Mouse (Mus musculus): ENCODE measurements around the gene Aldh3b3. TPM values are rescaled to one million over a fixed set of nuclear protein-coding genes. Genes with fewer than 3 reads are reported as not detected.

Gene Aldh3b3
- polyA plus RNA-seq, 1 experiment from 2014 or later, result 0.04 TPM

DNA sequence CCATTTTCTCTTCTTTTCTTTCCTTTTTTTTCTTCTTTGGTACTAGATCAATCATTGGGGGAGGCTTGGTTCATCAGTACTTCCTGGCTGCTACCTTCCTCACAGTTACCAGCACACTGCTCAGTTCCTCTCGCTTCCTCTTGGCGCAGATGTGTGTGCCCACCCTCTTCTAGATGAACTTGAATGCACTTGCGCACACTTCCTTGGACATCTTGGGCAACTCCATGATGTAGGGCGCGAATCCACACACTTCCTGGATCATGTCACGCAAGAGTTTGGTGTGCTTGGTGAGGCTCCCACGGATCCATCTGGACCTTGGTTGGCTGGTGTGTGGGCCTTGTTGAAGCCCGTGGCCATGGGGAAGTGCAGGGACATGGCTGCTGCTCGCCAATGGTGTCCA is 26.7 kb upstream of the Aldh3b3 start:
- Histone ChIP-seq H3K4me2 (replicated peaks; ENCODE audit: low read depth, low read length) (no peak overlapping the region), H3K27ac (ENCODE audit: low read length) (no peak overlapping the region), H3K9me3 (ENCODE audit: low read length) (no peaks in the 10 kb centered on the region), H3K4me3 (ENCODE audit: low read depth, low read length) (no peak overlapping the region), H3K4me1 (ENCODE audit: insufficient read depth, low read depth, low read length) (peaks cover 24% of the 10 kb centered on the region), H3K27me3 (replicated peaks; ENCODE audit: insufficient read depth, low read length) (no peaks in the 10 kb centered on the region), H3K36me3 (ENCODE audit: insufficient read depth, low read length) (no peaks in the 10 kb centered on the region), H3K9ac (replicated peaks; ENCODE audit: low read depth) (no peak overlapping the region)
- TF ChIP-seq CTCF (IDR thresholded peaks at IDR 0.05) (no peak), EP300 (IDR thresholded peaks at IDR 0.05) (no peak)
- ATAC-seq (no peak), DNase-seq (ENCODE audit: low spot score) (no peak)
- 91% methylated on average over 9 of the region's 9 CpGs for WGBS

DNA sequence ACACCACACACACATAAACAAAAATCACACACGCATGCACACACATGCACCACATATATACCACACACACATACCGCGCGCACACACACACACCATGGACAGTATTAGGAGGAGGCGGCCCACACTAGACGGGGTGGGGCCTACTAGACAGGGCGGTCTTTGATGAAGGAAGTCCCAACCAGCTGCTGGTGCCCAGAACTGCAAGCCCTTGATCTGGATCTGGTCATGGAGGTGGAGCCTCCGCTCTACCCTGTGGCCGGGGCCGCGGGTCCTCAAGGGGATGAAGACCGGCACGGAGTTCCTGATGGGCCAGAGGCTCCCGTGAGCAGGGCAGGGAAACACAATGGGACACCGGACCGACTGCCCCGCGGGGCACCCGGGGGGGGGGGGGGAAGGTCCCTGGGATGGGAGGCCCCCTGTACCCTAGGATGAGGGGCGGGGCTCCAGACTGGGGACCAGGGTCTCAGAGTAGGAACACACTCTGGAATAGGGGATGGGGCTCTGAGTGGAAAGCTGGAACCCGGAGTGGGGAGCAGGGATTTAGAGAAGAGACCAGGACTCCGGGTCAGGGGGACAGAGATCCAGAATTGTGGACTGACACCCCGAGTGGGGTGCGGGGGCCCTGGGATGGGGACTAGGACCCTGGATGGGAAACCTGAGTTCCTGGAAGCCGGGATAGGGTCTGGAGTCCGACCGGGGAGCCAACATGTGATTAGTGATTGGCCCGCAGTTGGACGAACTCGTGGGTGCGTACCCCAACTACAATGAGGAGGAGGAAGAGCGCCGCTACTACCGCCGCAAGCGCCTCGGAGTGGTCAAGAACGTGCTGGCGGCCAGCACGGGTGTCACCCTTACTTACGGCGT is 23.2 kb upstream of the Aldh3b3 start, which contains the start of gene Unc93b1:
Unc93b1 (plus strand) TSS at position 155 of the 864 bp plus-strand sequence.
- peak within 1 kb of the TSS; percentile 92 for H3K4me2 ChIP-seq (replicated peaks; ENCODE audit: low read depth, low read length)
- peak; percentile 93 for DNase-seq (ENCODE audit: low spot score)
- H3K27me3 ChIP-seq (replicated peaks; ENCODE audit: insufficient read depth, low read length), result no peaks in the 10 kb centered on the region
- WGBS, result 7% methylated on average over 40 of the region's 42 CpGs
- peak within 1 kb of the TSS; percentile 51 for H3K9ac ChIP-seq (replicated peaks; ENCODE audit: low read depth)
- TF ChIP-seq EP300 (IDR thresholded peaks at IDR 0.05), result no peak
- no peak for TF ChIP-seq CTCF (IDR thresholded peaks at IDR 0.05)
- no peaks in the 10 kb centered on the region for H3K9me3 ChIP-seq (ENCODE audit: low read length)
- H3K36me3 ChIP-seq (ENCODE audit: insufficient read depth, low read length), result no peaks in the 10 kb centered on the region
- peak; percentile 94 for ATAC-seq
- H3K4me3 ChIP-seq (ENCODE audit: low read depth, low read length), result peak within 1 kb of the TSS; percentile 55
- H3K4me1 ChIP-seq (ENCODE audit: insufficient read depth, low read depth, low read length), result peaks cover 9% of the 10 kb centered on the region; the same call in 1 of the 2 replicates
- peak within 1 kb of the TSS; percentile 47; the same call in 1 of the 2 replicates for H3K27ac ChIP-seq (ENCODE audit: low read length)

DNA sequence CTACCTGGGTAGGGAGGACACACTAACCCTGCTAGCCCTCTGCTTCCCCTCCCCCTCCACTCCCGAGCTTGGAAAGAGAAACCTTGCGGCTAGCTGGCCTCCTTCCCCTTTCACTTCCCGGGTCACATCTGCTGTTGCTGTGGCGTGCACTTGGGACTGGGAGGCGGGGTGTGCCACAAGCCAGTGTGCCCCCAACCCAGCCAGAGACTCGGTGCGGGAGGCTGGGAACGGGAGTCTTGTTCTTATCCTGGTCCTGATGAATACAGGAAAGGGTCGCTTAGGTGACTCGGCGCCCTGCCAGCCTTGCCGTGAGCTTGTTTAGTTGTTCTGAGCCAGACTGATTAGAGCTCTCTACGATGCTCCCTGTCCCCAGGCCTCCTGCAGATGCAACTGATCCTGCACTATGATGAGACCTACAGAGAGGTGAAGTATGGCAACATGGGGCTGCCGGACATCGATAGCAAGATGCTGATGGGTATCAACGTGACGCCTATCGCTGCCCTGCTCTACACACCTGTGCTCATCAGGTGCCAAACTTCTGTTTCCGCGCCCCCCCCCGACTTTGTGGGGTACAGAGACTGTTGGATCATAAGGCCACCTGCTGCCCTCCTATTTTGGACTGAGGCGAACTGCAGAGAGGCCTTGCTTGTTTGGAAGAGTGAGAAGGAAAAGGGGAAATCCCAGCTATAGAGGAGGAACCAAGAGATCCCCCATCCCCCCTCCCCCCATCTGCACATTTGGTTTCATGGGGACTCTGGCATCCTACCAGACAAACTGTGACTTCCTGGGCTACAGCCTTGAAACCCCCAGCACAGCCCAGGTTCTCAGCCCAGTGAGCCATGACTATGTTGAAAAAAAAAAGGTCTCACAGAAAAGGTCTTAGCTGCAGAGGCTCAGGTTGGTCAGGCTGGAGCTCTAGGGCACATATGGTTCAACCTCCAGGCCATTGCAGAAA is 22.3 kb upstream of the Aldh3b3 start:
- Histone ChIP-seq H3K4me3 (ENCODE audit: low read depth, low read length) (peak overlapping the region; percentile 55), H3K9me3 (ENCODE audit: low read length) (no peaks in the 10 kb centered on the region), H3K4me2 (replicated peaks; ENCODE audit: low read depth, low read length) (peak overlapping the region; percentile 92), H3K27ac (ENCODE audit: low read length) (peak overlapping the region; percentile 47; the same call in 1 of the 2 replicates), H3K27me3 (replicated peaks; ENCODE audit: insufficient read depth, low read length) (no peaks in the 10 kb centered on the region), H3K9ac (replicated peaks; ENCODE audit: low read depth) (peak overlapping the region; percentile 51), H3K36me3 (ENCODE audit: insufficient read depth, low read length) (no peaks in the 10 kb centered on the region), H3K4me1 (ENCODE audit: insufficient read depth, low read depth, low read length) (peaks cover 6% of the 10 kb centered on the region; the same call in 1 of the 2 replicates)
- ATAC-seq (peak; percentile 59), DNase-seq (ENCODE audit: low spot score) (peak; percentile 76)
- TF ChIP-seq EP300 (IDR thresholded peaks at IDR 0.05) (no peak), CTCF (IDR thresholded peaks at IDR 0.05) (no peak)
- WGBS, result 8% methylated on average over 22 of the region's 22 CpGs

GRCm38 (mm10) chr19:3942315-3942714 is 16.1 kb upstream of the Aldh3b3 start:
- no peak overlapping the region for H3K27ac ChIP-seq (ENCODE audit: low read length)
- TF ChIP-seq CTCF (IDR thresholded peaks at IDR 0.05) (no peak), EP300 (IDR thresholded peaks at IDR 0.05) (no peak)
- H3K4me1 ChIP-seq (ENCODE audit: insufficient read depth, low read depth, low read length), result no peaks in the 10 kb centered on the region
- H3K4me2 ChIP-seq (replicated peaks; ENCODE audit: low read depth, low read length), result no peak overlapping the region
- no peaks in the 10 kb centered on the region for H3K9me3 ChIP-seq (ENCODE audit: low read length)
- H3K27me3 ChIP-seq (replicated peaks; ENCODE audit: insufficient read depth, low read length), result no peaks in the 10 kb centered on the region
- no peaks in the 10 kb centered on the region for H3K36me3 ChIP-seq (ENCODE audit: insufficient read depth, low read length)
- 72% methylated on average over 7 of the region's 7 CpGs for WGBS
- H3K4me3 ChIP-seq (ENCODE audit: low read depth, low read length), result no peak overlapping the region
- no peak for DNase-seq (ENCODE audit: low spot score)
- no peak for ATAC-seq
- no peak overlapping the region for H3K9ac ChIP-seq (replicated peaks; ENCODE audit: low read depth)

DNA sequence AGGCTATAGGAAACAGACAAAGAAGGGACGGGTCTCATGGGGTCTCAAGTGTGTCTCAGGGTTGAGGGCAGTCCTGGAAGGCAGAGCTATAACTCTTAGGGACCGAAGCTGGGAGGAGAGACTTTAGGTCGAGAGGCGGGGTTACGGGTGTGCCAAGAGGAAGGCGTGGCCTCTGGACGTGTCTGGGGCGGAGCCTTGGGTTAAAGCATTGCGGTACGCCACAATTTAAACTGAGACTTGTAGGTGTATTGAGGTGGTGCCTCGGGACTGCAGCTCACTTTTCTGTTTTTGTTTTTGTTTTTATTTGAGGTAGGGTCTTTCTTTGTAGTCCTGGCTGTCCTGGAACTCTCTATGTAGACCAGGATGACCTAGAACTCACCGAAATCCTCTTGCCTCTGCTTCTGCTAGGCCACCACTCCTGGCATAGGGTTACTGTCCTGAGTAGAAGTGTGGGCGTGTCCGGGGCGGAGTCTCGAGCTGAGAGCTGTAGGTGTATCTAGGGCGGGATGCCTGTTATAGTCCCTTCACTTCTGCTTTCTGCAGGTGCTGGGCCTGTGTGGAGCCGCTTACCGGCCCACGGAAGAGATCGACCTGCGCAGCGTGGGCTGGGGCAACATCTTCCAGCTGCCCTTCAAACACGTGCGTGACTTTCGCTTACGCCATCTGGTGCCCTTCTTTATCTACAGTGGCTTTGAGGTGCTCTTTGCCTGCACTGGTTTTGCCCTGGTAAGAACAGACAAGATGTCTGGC is 15.3 kb upstream of the Aldh3b3 start:
- peak; percentile 45 for DNase-seq (ENCODE audit: low spot score)
- 21% methylated on average over 27 of the region's 27 CpGs for WGBS

More for the DNA sequence above, 15.3 kb upstream of the Aldh3b3 start:
- H3K27me3 ChIP-seq (replicated peaks; ENCODE audit: insufficient read depth, low read length), result no peaks in the 10 kb centered on the region
- no peak overlapping the region for H3K4me3 ChIP-seq (ENCODE audit: low read depth, low read length)
- H3K4me1 ChIP-seq (ENCODE audit: insufficient read depth, low read depth, low read length), result no peaks in the 10 kb centered on the region
- no peak overlapping the region for H3K27ac ChIP-seq (ENCODE audit: low read length)
- H3K9me3 ChIP-seq (ENCODE audit: low read length), result no peaks in the 10 kb centered on the region
- 0 out of 2 replicates have a peak overlapping the region, but pooled peaks have one; percentile 28 for H3K4me2 ChIP-seq (replicated peaks; ENCODE audit: low read depth, low read length)
- ATAC-seq, result peak; percentile 75
- no peak for TF ChIP-seq EP300 (IDR thresholded peaks at IDR 0.05)
- peak; percentile 18; the same call in 1 of the 2 replicates for TF ChIP-seq CTCF (IDR thresholded peaks at IDR 0.05)
- H3K9ac ChIP-seq (replicated peaks; ENCODE audit: low read depth), result no peak overlapping the region
- H3K36me3 ChIP-seq (ENCODE audit: insufficient read depth, low read length), result no peaks in the 10 kb centered on the region
